Mouse (Mus musculus): Measurements from ENCODE around the gene Dazap1. TPM values are rescaled to one million over a fixed set of nuclear protein-coding genes. Genes with fewer than 3 reads are reported as not detected.
A peak's percentile ranks its signal among the peaks of the same experiment; 100 is the strongest.
"Not testable (repeated sequence)": the region's sequence is repeated elsewhere in the genome, so short reads cannot be mapped to it uniquely, and the experiment has no call there.

The Dazap1 gene
- polyA plus RNA-seq, 1 experiment from 2014 or later, result 53.2 TPM

GRCm38 (mm10) chr10:80244791-80245399 lies 16.4 kb upstream of the Dazap1 start:
- Histone ChIP-seq H3K27ac (ENCODE audit: low read depth, low read length) (peak overlapping the region; percentile 41; the same call in 1 of the 2 replicates), H3K27me3 (ENCODE audit: control insufficient read depth, insufficient read depth, low read length) (no peaks in the 10 kb centered on the region), H3K36me3 (ENCODE audit: control insufficient read depth, insufficient read depth, low read length) (peaks cover 16% of the 10 kb centered on the region), H3K4me1 (replicated peaks; ENCODE audit: control insufficient read depth, insufficient read depth, low read length) (peaks cover 5% of the 10 kb centered on the region), H3K4me2 (ENCODE audit: low read depth, low read length, severe bottlenecking) (no peak overlapping the region), H3K9me3 (ENCODE audit: control insufficient read depth, low read length) (no peaks in the 10 kb centered on the region), H3K4me3 (ENCODE audit: low read depth, low read length) (no peak overlapping the region), H3K9ac (ENCODE audit: low read length) (peak overlapping the region; percentile 41; the same call in 1 of the 2 replicates)
- DNase-seq (ENCODE audit: low spot score), result peak; percentile 76
- no peak for ATAC-seq (replicated peaks; ENCODE audit: low FRiP score)
- WGBS, result 45% methylated on average over 5 of the region's 5 CpGs

- no peak overlapping the region for H3K4me2 ChIP-seq (ENCODE audit: low read depth, low read length, severe bottlenecking)
- 6% methylated on average over 4 of the region's 4 CpGs for WGBS
- H3K36me3 ChIP-seq (ENCODE audit: control insufficient read depth, insufficient read depth, low read length), result peaks cover 12% of the 10 kb centered on the region
- peak; percentile 89 for DNase-seq (ENCODE audit: low spot score)
- no peak for ATAC-seq (replicated peaks; ENCODE audit: low FRiP score)
- H3K9me3 ChIP-seq (ENCODE audit: control insufficient read depth, low read length), result no peaks in the 10 kb centered on the region
- peak overlapping the region; percentile 41; the same call in 1 of the 2 replicates for H3K27ac ChIP-seq (ENCODE audit: low read depth, low read length)
- peak overlapping the region; percentile 41 for H3K9ac ChIP-seq (ENCODE audit: low read length)
- peaks cover 10% of the 10 kb centered on the region for H3K4me1 ChIP-seq (replicated peaks; ENCODE audit: control insufficient read depth, insufficient read depth, low read length)
- no peak overlapping the region for H3K4me3 ChIP-seq (ENCODE audit: low read depth, low read length)
- no peaks in the 10 kb centered on the region for H3K27me3 ChIP-seq (ENCODE audit: control insufficient read depth, insufficient read depth, low read length)
Observed at GRCm38 (mm10) chr10:80245600-80245999, 15.7 kb upstream of the Dazap1 start.

- peaks cover 13% of the 10 kb centered on the region for H3K4me1 ChIP-seq (replicated peaks; ENCODE audit: control insufficient read depth, insufficient read depth, low read length)
- DNase-seq (ENCODE audit: low spot score) (no peak), ATAC-seq (replicated peaks; ENCODE audit: low FRiP score) (no peak)
- 56% methylated on average over 6 of the region's 6 CpGs for WGBS
- no peak overlapping the region for H3K9ac ChIP-seq (ENCODE audit: low read length)
- no peaks in the 10 kb centered on the region for H3K9me3 ChIP-seq (ENCODE audit: control insufficient read depth, low read length)
- H3K27me3 ChIP-seq (ENCODE audit: control insufficient read depth, insufficient read depth, low read length), result no peaks in the 10 kb centered on the region
- no peak overlapping the region for H3K27ac ChIP-seq (ENCODE audit: low read depth, low read length)
- no peak overlapping the region for H3K4me3 ChIP-seq (ENCODE audit: low read depth, low read length)
- H3K36me3 ChIP-seq (ENCODE audit: control insufficient read depth, insufficient read depth, low read length), result no peaks in the 10 kb centered on the region; the same call in 1 of the 2 replicates
- H3K4me2 ChIP-seq (ENCODE audit: low read depth, low read length, severe bottlenecking), result no peak overlapping the region
Observed at GRCm38 (mm10) chr10:80247849-80248248, 13.4 kb upstream of the Dazap1 start.

- Histone ChIP-seq H3K4me3 (ENCODE audit: low read depth, low read length) (peak overlapping the region; percentile 69), H3K4me1 (replicated peaks; ENCODE audit: control insufficient read depth, insufficient read depth, low read length) (peaks cover 13% of the 10 kb centered on the region), H3K4me2 (ENCODE audit: low read depth, low read length, severe bottlenecking) (peak overlapping the region; percentile 77; the same call in 1 of the 2 replicates)
- not testable (repeated sequence) for H3K9me3 ChIP-seq (ENCODE audit: control insufficient read depth, low read length); H3K9ac ChIP-seq (ENCODE audit: low read length); H3K27ac ChIP-seq (ENCODE audit: low read depth, low read length); DNase-seq (ENCODE audit: low spot score); H3K27me3 ChIP-seq (ENCODE audit: control insufficient read depth, insufficient read depth, low read length); H3K36me3 ChIP-seq (ENCODE audit: control insufficient read depth, insufficient read depth, low read length)
- 0 out of 2 replicates have a peak, but pooled peaks have one; percentile 18 for ATAC-seq (replicated peaks; ENCODE audit: low FRiP score)
- 40% methylated on average over 3 of the region's 3 CpGs for WGBS
Observed at GRCm38 (mm10) chr10:80248437-80248836, 12.8 kb upstream of the Dazap1 start.

GRCm38 (mm10) chr10:80248971-80249640 lies 12.2 kb upstream of the Dazap1 start, which contains the start of gene Ndufs7:
TSS of gene Ndufs7 (plus strand) at chr10:80249121.
- under 1% methylated on average over 53 of the region's 53 CpGs for WGBS

GRCm38 (mm10) chr10:80250059-80250458 lies 11.2 kb upstream of the Dazap1 start:
- Histone ChIP-seq H3K27ac (ENCODE audit: low read depth, low read length) (0 out of 2 replicates have a peak overlapping the region, but pooled peaks have one; percentile 76), H3K9ac (ENCODE audit: low read length) (peak overlapping the region; percentile 83)

More at GRCm38 (mm10) chr10:80248971-80249640, 12.2 kb upstream of the Dazap1 start, which contains the start of gene Ndufs7:
- Histone ChIP-seq H3K4me3 (ENCODE audit: low read depth, low read length) (peak within 1 kb of the TSS; percentile 69), H3K27me3 (ENCODE audit: control insufficient read depth, insufficient read depth, low read length) (no peaks in the 10 kb centered on the region), H3K27ac (ENCODE audit: low read depth, low read length) (peak within 1 kb of the TSS; percentile 76; the same call in 1 of the 2 replicates), H3K4me1 (replicated peaks; ENCODE audit: control insufficient read depth, insufficient read depth, low read length) (peaks cover 13% of the 10 kb centered on the region), H3K9ac (ENCODE audit: low read length) (peak within 1 kb of the TSS; percentile 83), H3K36me3 (ENCODE audit: control insufficient read depth, insufficient read depth, low read length) (no peaks in the 10 kb centered on the region; the same call in 1 of the 2 replicates), H3K9me3 (ENCODE audit: control insufficient read depth, low read length) (no peaks in the 10 kb centered on the region), H3K4me2 (ENCODE audit: low read depth, low read length, severe bottlenecking) (peak within 1 kb of the TSS; percentile 77)
- peak; percentile 95 for DNase-seq (ENCODE audit: low spot score)
- peak; percentile 86 for ATAC-seq (replicated peaks; ENCODE audit: low FRiP score)

GRCm38 (mm10) chr10:80250573-80250972 lies 10.7 kb upstream of the Dazap1 start:
- Histone ChIP-seq H3K36me3 (ENCODE audit: control insufficient read depth, insufficient read depth, low read length) (no peaks in the 10 kb centered on the region; the same call in 1 of the 2 replicates), H3K27ac (ENCODE audit: low read depth, low read length) (no peak overlapping the region), H3K9ac (ENCODE audit: low read length) (no peak overlapping the region), H3K4me3 (ENCODE audit: low read depth, low read length) (no peak overlapping the region; the same call in 1 of the 2 replicates), H3K4me2 (ENCODE audit: low read depth, low read length, severe bottlenecking) (peak overlapping the region; percentile 77), H3K4me1 (replicated peaks; ENCODE audit: control insufficient read depth, insufficient read depth, low read length) (peaks cover 10% of the 10 kb centered on the region; the same call in 1 of the 2 replicates), H3K9me3 (ENCODE audit: control insufficient read depth, low read length) (no peaks in the 10 kb centered on the region), H3K27me3 (ENCODE audit: control insufficient read depth, insufficient read depth, low read length) (no peaks in the 10 kb centered on the region)
- 83% methylated on average over 4 of the region's 4 CpGs for WGBS
- DNase-seq (ENCODE audit: low spot score) (no peak), ATAC-seq (replicated peaks; ENCODE audit: low FRiP score) (no peak)

More at GRCm38 (mm10) chr10:80250059-80250458, 11.2 kb upstream of the Dazap1 start:
- Histone ChIP-seq H3K9me3 (ENCODE audit: control insufficient read depth, low read length) (no peaks in the 10 kb centered on the region), H3K4me2 (ENCODE audit: low read depth, low read length, severe bottlenecking) (peak overlapping the region; percentile 77), H3K4me1 (replicated peaks; ENCODE audit: control insufficient read depth, insufficient read depth, low read length) (peaks cover 13% of the 10 kb centered on the region), H3K27me3 (ENCODE audit: control insufficient read depth, insufficient read depth, low read length) (no peaks in the 10 kb centered on the region), H3K36me3 (ENCODE audit: control insufficient read depth, insufficient read depth, low read length) (no peaks in the 10 kb centered on the region; the same call in 1 of the 2 replicates), H3K4me3 (ENCODE audit: low read depth, low read length) (peak overlapping the region; percentile 69)
- 48% methylated on average over 2 of the region's 2 CpGs for WGBS
- DNase-seq (ENCODE audit: low spot score), result no peak
- no peak for ATAC-seq (replicated peaks; ENCODE audit: low FRiP score)

GRCm38 (mm10) chr10:80252011-80252410 lies 9.3 kb upstream of the Dazap1 start:
- Histone ChIP-seq H3K4me1 (replicated peaks; ENCODE audit: control insufficient read depth, insufficient read depth, low read length) (peaks cover 10% of the 10 kb centered on the region; the same call in 1 of the 2 replicates), H3K9ac (ENCODE audit: low read length) (no peak overlapping the region), H3K9me3 (ENCODE audit: control insufficient read depth, low read length) (no peaks in the 10 kb centered on the region), H3K4me3 (ENCODE audit: low read depth, low read length) (no peak overlapping the region), H3K36me3 (ENCODE audit: control insufficient read depth, insufficient read depth, low read length) (no peaks in the 10 kb centered on the region; the same call in 1 of the 2 replicates), H3K27me3 (ENCODE audit: control insufficient read depth, insufficient read depth, low read length) (no peaks in the 10 kb centered on the region), H3K27ac (ENCODE audit: low read depth, low read length) (no peak overlapping the region), H3K4me2 (ENCODE audit: low read depth, low read length, severe bottlenecking) (no peak overlapping the region)
- no peak for DNase-seq (ENCODE audit: low spot score)
- ATAC-seq (replicated peaks; ENCODE audit: low FRiP score), result no peak

Data from forebrain, embryonic 11.5 days (tissue).